Mouse (Mus musculus) ES-Bruce4 (cell line): Measurements from ENCODE around the gene Cpsf3. TPM values are rescaled to one million over a fixed set of nuclear protein-coding genes. Genes with fewer than 3 reads are reported as not detected.

ENCODE experiments used
- H3K27ac ChIP-seq: 2 replicates; pipeline ENCODE4 v1.5.1; 2012; ENCODE audit warnings: low read length, inconsistent platforms; ENCODE audit not compliant: insufficient read depth
- H3K27me3 ChIP-seq: 2 replicates; pipeline ENCODE4 v1.6.1; 2012; ENCODE audit warnings: mild to moderate bottlenecking, low read length, inconsistent platforms; ENCODE audit not compliant: control insufficient read depth, poor library complexity, insufficient read depth, severe bottlenecking
- H3K36me3 ChIP-seq: 2 replicates; pipeline ENCODE4 v1.6.1; 2012; ENCODE audit warnings: inconsistent platforms, mild to moderate bottlenecking, low read length, moderate library complexity; ENCODE audit not compliant: control insufficient read depth, poor library complexity, insufficient read depth, severe bottlenecking
- H3K4me1 ChIP-seq: one replicate; pipeline ENCODE4 v1.8.1; 2011; ENCODE audit warnings: low read length; ENCODE audit not compliant: control insufficient read depth, insufficient read depth
- H3K4me3 ChIP-seq: 2 replicates; pipeline ENCODE4 v1.5.1; 2011; ENCODE audit warnings: low read depth, mild to moderate bottlenecking, low read length
- H3K9ac ChIP-seq: 2 replicates; pipeline ENCODE4 v1.6.1; 2012; ENCODE audit warnings: low read depth, mild to moderate bottlenecking, inconsistent platforms; ENCODE audit not compliant: poor library complexity, severe bottlenecking
- H3K9me3 ChIP-seq: replicated peaks from 2 replicates; pipeline ENCODE4 v1.6.1; 2012; ENCODE audit warnings: mild to moderate bottlenecking, low read length, inconsistent platforms; ENCODE audit not compliant: control insufficient read depth, poor library complexity, insufficient read depth, severe bottlenecking
- CTCF ChIP-seq: IDR thresholded peaks from one replicate; pipeline ENCODE4 v1.8.1; 2011; ENCODE audit warnings: low read depth, low read length
- EP300 ChIP-seq: IDR thresholded peaks from 2 replicates; pipeline ENCODE4 v1.6.1; 2011; ENCODE audit warnings: low read depth, low read length; ENCODE audit not compliant: insufficient read depth
- POLR2A ChIP-seq: IDR thresholded peaks from one replicate; pipeline ENCODE4 v1.8.1; 2011; ENCODE audit warnings: low read length; ENCODE audit not compliant: insufficient read depth
- polyA plus RNA-seq: library from polyadenylated mRNA; stranded (reverse); fragments of >200 nt; gene quantifications from 2 replicates; pipeline ENCODE4 v1.2.4, GENCODE M21; 2011; ENCODE audit warnings: low read depth; ENCODE audit not compliant: missing spikeins, insufficient read depth, insufficient read length

Cpsf3 gene
- polyA plus RNA-seq, 1 experiment = 123 TPM

GRCm38 (mm10) chr12:21324101-21324500 is 38.9 kb downstream of the Cpsf3 start:
- no peak overlapping the region for H3K4me3 ChIP-seq
- peaks cover 22% of the 10 kb centered on the region for H3K36me3 ChIP-seq
- no peak overlapping the region for H3K9ac ChIP-seq
- H3K9me3 ChIP-seq = no peaks in the 10 kb centered on the region
- TF ChIP-seq EP300 (no peak), POLR2A (no peak), CTCF (no peak)
- H3K27ac ChIP-seq = no peak overlapping the region
- H3K27me3 ChIP-seq = no peaks in the 10 kb centered on the region
- no peaks in the 10 kb centered on the region for H3K4me1 ChIP-seq

- no peak overlapping the region for H3K27ac ChIP-seq
- H3K9ac ChIP-seq = no peak overlapping the region
- no peaks in the 10 kb centered on the region for H3K4me1 ChIP-seq
- no peaks in the 10 kb centered on the region for H3K27me3 ChIP-seq
- peaks cover 23% of the 10 kb centered on the region for H3K36me3 ChIP-seq
- H3K9me3 ChIP-seq = no peaks in the 10 kb centered on the region
- no peak overlapping the region for H3K4me3 ChIP-seq
- no peak for TF ChIP-seq POLR2A
- TF ChIP-seq EP300 = no peak
- no peak for TF ChIP-seq CTCF
Observed at GRCm38 (mm10) chr12:21325266-21325665, 40.1 kb downstream of the Cpsf3 start.

- Histone ChIP-seq H3K9me3 (no peaks in the 10 kb centered on the region), H3K4me3 (no peak overlapping the region), H3K36me3 (peaks cover 23% of the 10 kb centered on the region), H3K27me3 (no peaks in the 10 kb centered on the region), H3K9ac (no peak overlapping the region), H3K4me1 (no peaks in the 10 kb centered on the region), H3K27ac (no peak overlapping the region)
- TF ChIP-seq EP300 = no peak
- no peak for TF ChIP-seq CTCF
Observed at GRCm38 (mm10) chr12:21326325-21326724, 41.1 kb downstream of the Cpsf3 start.

- H3K9me3 ChIP-seq = no peaks in the 10 kb centered on the region
- no peak overlapping the region for H3K27ac ChIP-seq
- H3K4me1 ChIP-seq = no peaks in the 10 kb centered on the region
- no peak overlapping the region for H3K4me3 ChIP-seq
- H3K27me3 ChIP-seq = no peaks in the 10 kb centered on the region
- H3K36me3 ChIP-seq = peaks cover 23% of the 10 kb centered on the region
- no peak overlapping the region for H3K9ac ChIP-seq
- no peak for TF ChIP-seq CTCF
Observed at GRCm38 (mm10) chr12:21329661-21330400, 44.6 kb downstream of the Cpsf3 start.

- Histone ChIP-seq H3K9me3 (no peaks in the 10 kb centered on the region), H3K4me1 (no peaks in the 10 kb centered on the region), H3K36me3 (peaks cover 21% of the 10 kb centered on the region), H3K27me3 (no peaks in the 10 kb centered on the region), H3K4me3 (no peak overlapping the region), H3K9ac (no peak overlapping the region), H3K27ac (no peak overlapping the region)
- TF ChIP-seq EP300 (no peak), POLR2A (no peak), CTCF (no peak)
Observed at GRCm38 (mm10) chr12:21330961-21331576, 45.9 kb downstream of the Cpsf3 start.

GRCm38 (mm10) chr12:21331711-21332110 is 46.5 kb downstream of the Cpsf3 start:
- Histone ChIP-seq H3K27me3 (no peaks in the 10 kb centered on the region), H3K27ac (no peak overlapping the region), H3K4me1 (no peaks in the 10 kb centered on the region), H3K9ac (no peak overlapping the region), H3K36me3 (peaks cover 21% of the 10 kb centered on the region), H3K9me3 (no peaks in the 10 kb centered on the region), H3K4me3 (no peak overlapping the region)
- TF ChIP-seq POLR2A (no peak), EP300 (no peak), CTCF (no peak)
